Mouse (Mus musculus) gonadal fat pad, adult 2 months (tissue): ENCODE measurements around the gene Myl3. TPM values are rescaled to one million over a fixed set of nuclear protein-coding genes. Genes with fewer than 3 reads are reported as not detected.

Experiments
- polyA plus RNA-seq: library from polyadenylated mRNA; depleted of rRNA; stranded (reverse); fragments of >200 nt; gene quantifications from 2 replicates; pipeline ENCODE4 v1.2.3, GENCODE M21; 2012; rRNA removed

The Myl3 gene
- polyA plus RNA-seq, 1 experiment = 0.63 TPM

Other genes starting within 250 kb of the Myl3 start
- 33.1 and 38.8 TPM in 2 replicates for gene Setd2, start 209.3 kb upstream of the Myl3 start, polyA plus RNA-seq
- gene Nradd, start 117.4 kb upstream of the Myl3 start, polyA plus RNA-seq = 15.7 and 21.3 TPM in 2 replicates
- 18.7 and 23.3 TPM in 2 replicates for gene Nbeal2, start 87.7 kb upstream of the Myl3 start, polyA plus RNA-seq
- gene Ccdc12, start 85.4 kb upstream of the Myl3 start, polyA plus RNA-seq = 55.8 and 81.8 TPM in 2 replicates
- gene Pth1r, start 5.3 kb downstream of the Myl3 start, polyA plus RNA-seq = 24.3 and 35.6 TPM in 2 replicates
- gene Prss42, start 56.3 kb downstream of the Myl3 start, polyA plus RNA-seq = 0.07 and 0.19 TPM in 2 replicates
- gene Prss44, start 72.1 kb downstream of the Myl3 start, polyA plus RNA-seq = not detected in 2 replicates
- 0.07 and 0.15 TPM in 2 replicates for gene Prss43, start 84.8 kb downstream of the Myl3 start, polyA plus RNA-seq
- 0.36 TPM in 1 of 2 replicates, not detected in the other for gene Prss45, start 92.7 kb downstream of the Myl3 start, polyA plus RNA-seq
- 0.15 and 0.24 TPM in 2 replicates for gene Prss46, start 102.6 kb downstream of the Myl3 start, polyA plus RNA-seq
- not detected in 2 replicates for gene Prss50, start 116.1 kb downstream of the Myl3 start, polyA plus RNA-seq
- 17.7 and 24.0 TPM in 2 replicates for gene Als2cl, start 138.0 kb downstream of the Myl3 start, polyA plus RNA-seq
- gene Tmie, start 138.3 kb downstream of the Myl3 start, polyA plus RNA-seq = 0.88 and 1.3 TPM in 2 replicates
- not detected in 2 replicates for gene Fam240a, start 175.0 kb downstream of the Myl3 start, polyA plus RNA-seq
- 0.43 TPM in 1 of 2 replicates, not detected in the other for gene Tdgf1, start 204.3 kb downstream of the Myl3 start, polyA plus RNA-seq
- 0.05 TPM in 1 of 2 replicates, not detected in the other for gene Lrrc2, start 209.7 kb downstream of the Myl3 start, polyA plus RNA-seq
- gene Rtp3, start 248.7 kb downstream of the Myl3 start, polyA plus RNA-seq = 4.6 and 4.7 TPM in 2 replicates